Mouse (Mus musculus) liver, embryonic 14.5 days (tissue): Measurements from ENCODE around the gene Tnip1.

Source experiments
- CTCF ChIP-seq: IDR thresholded peaks from 2 replicates; pipeline ENCODE4 v1.5.1; 2016; ENCODE audit warnings: antibody characterized with exemption, low read depth, control low read depth
- EP300 ChIP-seq: IDR thresholded peaks from 2 replicates; pipeline ENCODE4 v1.6.1; 2016; ENCODE audit warnings: antibody characterized with exemption, low read depth

- TF ChIP-seq CTCF (no peak), EP300 (no peak)
These were observed 13.6 kb upstream of the Tnip1 start for GRCm38 (mm10) chr11:54976351-54976750.
